Mouse (Mus musculus) spleen, adult 18-20 months (tissue): ENCODE results near the gene 1810049J17Rik.

Experiments used
- DNase-seq, 2 experiments: peaks; one replicate each; pipeline ENCODE4 v3.0.0; 2022; ENCODE audit warnings: mixed read lengths in 2 of 2

The 1810049J17Rik gene

DNA sequence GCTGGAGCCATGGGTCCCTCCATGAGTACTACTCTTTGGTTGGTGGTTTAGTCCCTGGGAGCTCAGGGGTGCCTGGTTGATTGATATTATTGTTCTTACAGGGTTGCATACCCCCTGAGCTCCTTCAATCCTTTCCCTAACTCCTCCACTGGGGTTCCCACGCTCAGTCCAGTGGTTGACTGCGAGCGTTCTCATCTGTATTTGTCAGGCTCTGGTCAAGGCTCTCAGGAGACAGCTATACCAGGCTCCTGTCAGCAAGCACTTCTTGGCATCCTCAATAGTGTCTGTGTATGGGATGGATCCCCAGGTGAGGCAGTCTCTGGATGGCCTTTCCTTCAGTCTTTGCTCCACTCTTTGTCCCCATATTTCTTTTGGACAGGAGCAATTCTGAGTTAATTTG, 25.2 kb upstream of the 1810049J17Rik start:
- DNase-seq: no peak

- DNase-seq: no peak
Observed at GRCm38 (mm10) chr15:12341401-12341758, 19.7 kb upstream of the 1810049J17Rik start.

DNA sequence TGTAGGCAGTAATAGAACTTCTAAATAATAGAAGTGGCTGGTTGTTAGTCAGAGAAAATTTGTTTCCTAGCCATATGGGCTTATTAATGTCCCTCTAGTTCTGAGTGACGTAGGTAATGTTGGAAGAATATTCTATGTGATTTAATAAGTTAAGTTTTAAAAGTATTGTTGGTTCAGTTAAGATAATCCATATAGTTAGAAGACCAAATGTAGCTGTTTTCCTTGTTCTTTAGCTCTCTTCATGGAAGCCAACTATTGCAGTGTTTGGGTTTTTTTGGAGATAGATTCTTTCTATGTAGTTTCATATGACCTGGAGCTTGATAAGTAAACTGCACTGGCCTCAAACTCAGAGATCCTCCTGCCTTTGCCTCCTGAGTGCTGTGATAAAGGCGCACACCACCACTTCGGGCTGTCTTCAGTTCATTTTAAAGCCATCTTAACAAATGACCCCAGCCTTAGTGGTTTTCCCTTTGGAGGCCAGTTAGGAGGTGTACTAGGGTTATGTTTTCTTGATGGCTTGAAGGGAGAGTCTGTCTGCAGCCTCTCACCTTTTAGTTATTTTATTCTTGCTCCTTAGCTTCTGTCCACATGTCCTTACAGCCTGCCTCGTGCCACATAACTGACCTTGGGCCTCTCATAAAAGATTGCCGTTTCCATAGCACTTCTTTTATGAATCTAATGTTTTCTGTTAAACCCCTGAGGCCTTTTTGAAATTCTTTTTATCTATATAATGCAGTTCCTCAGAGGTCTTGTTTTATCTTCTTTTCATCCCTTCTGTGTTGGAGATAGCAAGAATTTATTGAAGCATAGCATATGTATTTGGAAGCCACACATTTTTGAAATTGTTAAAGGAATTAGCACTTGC, 19.1 kb upstream of the 1810049J17Rik start:
- no peak for DNase-seq

GRCm38 (mm10) chr15:12337779-12338137, 16.1 kb upstream of the 1810049J17Rik start:
- DNase-seq: no peak

DNA sequence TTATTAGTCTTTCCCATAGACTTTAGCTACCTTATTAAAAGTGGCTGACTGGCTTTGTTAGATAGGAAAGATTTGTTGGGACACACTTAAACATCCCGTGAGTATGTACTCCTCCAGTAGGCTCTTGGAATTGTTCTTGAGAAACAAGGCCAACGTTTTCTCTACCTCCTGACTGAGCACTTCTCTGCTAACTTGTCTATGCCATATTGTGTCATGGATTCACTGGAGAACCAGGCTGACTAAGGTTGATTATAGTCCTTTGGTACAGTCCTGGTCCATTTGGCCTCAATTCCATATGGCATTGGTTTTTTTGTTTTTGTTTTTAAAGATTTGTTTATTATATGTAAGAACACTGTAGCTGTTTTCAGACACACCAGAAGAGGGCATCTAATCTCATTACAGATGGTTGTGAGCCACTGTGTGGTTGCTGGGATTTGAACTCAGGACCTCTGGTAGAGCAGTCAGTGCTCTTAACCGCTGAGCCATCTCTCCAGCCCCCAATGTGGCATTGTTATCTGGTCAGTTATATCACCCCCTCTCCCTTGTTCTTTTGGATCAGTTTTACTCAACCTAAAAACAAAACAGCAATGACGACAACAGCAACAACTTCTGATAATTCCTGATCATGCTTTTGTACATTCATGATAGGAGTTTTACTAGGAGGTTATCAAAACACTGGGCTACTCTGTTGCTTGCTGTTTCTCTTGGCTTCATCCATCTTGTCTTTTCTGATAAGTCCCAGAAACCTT, 15.5 kb upstream of the 1810049J17Rik start:
- DNase-seq: no peak

- DNase-seq: no peak
Observed at GRCm38 (mm10) chr15:12334381-12334780, 12.7 kb upstream of the 1810049J17Rik start.

DNA sequence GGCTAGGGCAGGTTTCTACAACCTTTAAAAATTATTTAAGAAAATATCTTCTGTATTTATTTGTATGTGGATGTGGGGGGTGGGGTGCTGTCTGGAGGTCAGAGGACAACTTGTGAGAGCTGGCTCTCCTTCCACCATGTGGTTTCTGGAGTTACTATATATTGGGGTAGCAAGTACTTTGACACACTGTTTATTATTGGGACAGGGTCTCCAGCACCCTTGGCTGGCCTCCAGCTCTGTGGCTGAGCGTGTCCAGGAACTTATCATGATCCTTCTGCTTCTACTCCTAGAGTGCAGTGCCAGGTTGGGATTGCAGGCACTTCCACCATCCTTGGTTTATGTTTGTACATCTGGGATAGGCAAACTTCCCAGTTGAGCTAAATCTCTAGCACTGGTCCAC, 9.6 kb upstream of the 1810049J17Rik start:
- no peak for DNase-seq

- DNase-seq: no peak
Observed at GRCm38 (mm10) chr15:12330892-12331291, 9.2 kb upstream of the 1810049J17Rik start.

DNA sequence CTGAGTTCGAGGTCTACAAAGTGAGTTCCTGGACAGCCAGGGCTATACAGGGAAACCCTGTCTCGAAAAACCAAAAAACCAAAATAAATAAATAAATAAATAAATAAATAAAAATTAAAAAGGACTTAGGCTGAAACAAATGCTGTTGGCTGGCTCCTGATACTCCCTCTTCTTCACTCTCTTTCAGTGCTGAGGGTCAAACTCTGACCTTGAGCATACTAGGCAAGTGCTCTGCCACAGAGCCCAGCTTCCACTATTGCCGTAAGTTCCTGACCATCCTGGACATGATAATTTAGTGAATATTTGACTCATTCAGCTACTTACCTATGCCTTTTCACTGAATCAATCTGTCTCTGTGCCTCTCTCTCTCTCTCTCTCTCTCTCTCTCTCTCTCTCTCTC, 8.7 kb upstream of the 1810049J17Rik start:
- DNase-seq: no peak

GRCm38 (mm10) chr15:12324326-12324725, 2.6 kb upstream of the 1810049J17Rik start:
- DNase-seq: no peak

- DNase-seq: no peak
Observed at GRCm38 (mm10) chr15:12322676-12323402, 1.1 kb upstream of the 1810049J17Rik start.

DNA sequence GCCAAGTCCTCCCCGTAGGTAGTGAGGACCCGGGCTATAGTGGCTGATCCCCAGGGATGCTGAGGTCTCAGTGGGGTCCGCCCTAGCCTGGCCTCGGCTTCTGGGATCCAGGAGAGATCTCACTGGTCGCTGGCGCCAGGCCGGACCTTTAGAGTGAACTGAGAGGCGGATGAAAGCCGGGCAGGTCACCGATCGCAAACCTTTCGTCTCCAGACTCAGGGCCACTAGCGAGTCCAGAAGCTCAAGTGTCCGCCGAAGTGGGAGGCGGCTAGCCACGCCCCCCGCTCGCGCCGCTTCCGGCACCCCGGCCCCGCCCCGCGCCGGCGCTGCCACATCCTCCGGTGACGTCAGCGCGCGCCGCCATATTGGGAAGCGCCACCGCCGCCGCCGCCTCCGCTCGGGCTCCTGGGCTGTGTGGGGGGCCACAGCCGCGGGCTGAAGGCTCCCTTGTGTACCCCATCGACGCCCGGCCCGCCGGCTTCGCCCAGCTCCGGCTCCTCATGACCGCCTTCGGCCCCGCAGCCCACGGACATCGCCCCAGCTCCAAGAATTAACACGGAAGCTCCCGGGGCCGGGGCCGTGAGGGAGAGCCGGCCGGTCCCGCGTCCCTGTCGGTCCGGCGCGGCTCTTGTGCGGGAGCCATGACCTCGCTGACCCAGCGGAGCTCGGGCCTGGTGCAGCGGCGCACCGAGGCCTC, 460 bp downstream of the 1810049J17Rik start, which contains the start of gene Golph3:
Gene Golph3, plus strand, starts transcription at position 360 of the 697 bp plus-strand sequence.
- DNase-seq: peak; percentile 89 to 96

- no peak for DNase-seq
Observed at GRCm38 (mm10) chr15:12320441-12321090, 1.1 kb downstream of the 1810049J17Rik start.

DNA sequence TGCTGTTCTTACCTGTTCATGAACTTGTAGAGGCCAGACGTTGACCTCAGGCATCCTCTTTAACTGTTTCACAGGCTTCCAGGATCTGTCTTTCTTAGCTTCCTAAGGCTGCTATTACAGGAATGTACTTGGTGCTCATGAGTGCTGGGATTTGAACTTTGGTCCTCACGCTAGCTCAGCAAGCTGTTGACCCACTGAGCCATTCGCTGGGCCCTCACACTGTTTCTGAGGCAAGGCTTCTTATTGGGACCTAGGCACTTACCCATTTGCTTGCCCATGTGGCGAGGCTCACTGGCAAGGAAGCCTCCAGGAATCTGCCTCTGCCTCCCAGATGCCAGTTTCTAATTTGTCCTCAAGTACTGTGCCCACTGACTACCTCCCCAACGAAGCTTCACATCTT, 1.8 kb downstream of the 1810049J17Rik start:
- no peak for DNase-seq

DNA sequence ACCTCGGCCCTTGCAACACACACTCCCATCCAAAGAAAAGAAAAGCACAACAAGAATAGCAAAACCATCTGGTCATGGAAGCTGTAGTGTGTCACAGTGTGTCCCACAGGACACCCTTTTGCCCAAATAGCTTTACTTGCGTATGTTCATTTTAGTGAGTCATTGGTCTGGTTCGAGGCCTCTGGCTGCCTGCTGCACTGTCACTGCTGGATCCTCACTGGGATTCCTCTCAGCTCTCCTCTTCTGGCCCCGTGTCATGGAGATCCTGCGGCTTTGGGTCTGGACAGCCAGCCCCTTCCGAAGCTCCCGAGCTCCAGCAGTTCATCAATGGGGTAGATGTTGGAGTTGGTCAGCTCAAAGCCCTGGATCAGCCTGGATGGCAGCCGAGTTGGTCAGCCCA, 3.2 kb downstream of the 1810049J17Rik start:
- DNase-seq: no peak

GRCm38 (mm10) chr15:12317290-12317689, 4.4 kb downstream of the 1810049J17Rik start:
- no peak for DNase-seq

GRCm38 (mm10) chr15:12315996-12316395, 5.7 kb downstream of the 1810049J17Rik start:
- no peak for DNase-seq

- DNase-seq: no peak
Observed at GRCm38 (mm10) chr15:12314584-12314983, 7.1 kb downstream of the 1810049J17Rik start.

DNA sequence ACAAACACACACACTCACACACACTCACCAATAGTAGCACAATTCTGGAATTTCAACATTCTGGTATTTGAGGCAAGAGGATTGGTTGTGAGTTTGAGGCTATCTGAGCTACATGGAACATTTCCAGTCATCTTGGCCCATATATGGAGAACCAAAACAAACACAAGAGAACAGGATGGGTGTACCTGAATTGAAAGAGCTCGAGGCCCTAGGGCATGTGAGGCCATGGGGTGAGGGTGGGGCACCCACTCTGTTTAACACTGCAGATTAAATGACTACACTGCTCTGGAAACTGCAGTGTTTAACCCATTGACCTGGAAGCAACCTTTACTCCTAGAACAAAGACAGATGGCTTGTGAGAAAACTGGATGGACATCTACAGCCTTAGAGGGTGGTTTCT, 8.4 kb downstream of the 1810049J17Rik start:
- DNase-seq: no peak

DNA sequence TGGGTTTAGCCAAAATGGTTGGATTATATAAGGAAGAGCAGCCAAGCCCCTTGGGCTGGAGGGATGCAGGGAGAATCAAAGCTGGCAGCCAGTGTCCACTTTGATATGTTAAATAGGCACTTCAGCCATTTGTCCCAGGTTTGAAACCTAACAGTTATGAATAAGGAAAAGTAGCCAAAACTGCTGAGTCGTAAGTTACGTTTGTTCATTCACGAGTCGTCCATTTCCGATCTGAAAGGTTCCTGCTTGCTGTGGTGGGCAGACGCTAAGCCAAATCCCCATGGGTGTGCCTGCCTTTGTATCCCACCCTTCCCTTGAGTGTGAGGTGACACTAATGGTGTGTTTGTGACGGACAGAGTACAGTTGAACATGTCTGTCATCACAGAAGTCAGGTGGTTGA, 10.2 kb downstream of the 1810049J17Rik start:
- DNase-seq: no peak

DNA sequence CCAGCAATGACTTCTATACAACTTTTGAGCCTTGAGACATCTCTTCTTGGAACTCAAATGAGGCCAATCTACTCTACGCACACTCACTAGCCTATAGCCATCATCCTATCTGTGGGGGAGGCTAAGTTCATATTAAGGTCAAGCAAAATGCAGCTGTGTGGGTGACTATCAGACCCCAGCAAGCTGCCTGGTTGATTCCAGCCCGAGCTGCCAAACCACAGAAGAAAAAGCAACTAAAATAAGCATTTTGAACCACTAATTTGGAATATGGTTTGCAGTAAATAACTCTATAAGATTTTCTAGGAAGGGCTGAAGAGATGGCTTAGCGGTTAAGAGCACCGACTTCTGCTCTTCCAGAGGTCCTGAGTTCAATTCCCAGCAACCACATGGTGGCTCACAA, 11.0 kb downstream of the 1810049J17Rik start:
- no peak for DNase-seq

DNA sequence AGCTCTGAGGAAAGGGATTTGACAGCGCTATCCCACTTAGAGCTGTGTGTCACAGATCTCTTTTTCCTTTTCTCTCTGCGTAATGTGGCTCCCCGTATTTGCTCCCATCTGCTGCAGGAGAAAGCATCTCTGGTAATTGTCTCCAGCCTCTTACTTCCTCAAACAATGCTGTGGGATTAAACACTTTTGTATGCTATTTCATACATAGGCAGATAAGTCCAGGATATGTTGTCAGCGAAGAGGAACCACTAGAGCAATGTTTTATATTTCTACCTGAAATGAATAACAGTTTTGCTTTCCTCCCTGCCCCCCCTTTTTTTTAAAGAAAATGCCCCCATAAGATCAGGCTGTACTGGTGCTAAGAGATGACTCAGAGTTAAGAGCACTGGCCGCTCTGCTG, 13.2 kb downstream of the 1810049J17Rik start:
- no peak for DNase-seq
